Mouse (Mus musculus) midbrain, embryonic 13.5 days (tissue): Measurements from ENCODE around the gene Rexo1. TPM values are rescaled to one million over a fixed set of nuclear protein-coding genes. Genes with fewer than 3 reads are reported as not detected.

Experiments used
- ATAC-seq: fragments of 200-750 bp; cut with Nextera tagmentation; 2 replicates; pipeline ENCODE4 v1.8.0; 2017; ENCODE audit warnings: mild to moderate bottlenecking, moderate TSS enrichment, moderate library complexity
- H3K27ac ChIP-seq: fragments of 300-500 bp; sonication (generic); 2 replicates; pipeline ENCODE4 v1.5.1; 2015; ENCODE audit warnings: inconsistent platforms, mild to moderate bottlenecking, moderate library complexity
- H3K27me3 ChIP-seq: fragments of 300-500 bp; sonication (generic); 2 replicates; pipeline ENCODE4 v1.6.1; 2015; ENCODE audit warnings: mild to moderate bottlenecking, inconsistent platforms
- H3K36me3 ChIP-seq: fragments of 300-500 bp; sonication (generic); 2 replicates; pipeline ENCODE4 v1.6.1; 2015; ENCODE audit warnings: mild to moderate bottlenecking, inconsistent platforms
- H3K4me1 ChIP-seq: fragments of 300-500 bp; sonication (generic); replicated peaks from 2 replicates; pipeline ENCODE4 v1.6.1; 2015; ENCODE audit warnings: inconsistent platforms
- H3K4me2 ChIP-seq: fragments of 300-500 bp; sonication (generic); replicated peaks from 2 replicates; pipeline ENCODE4 v1.6.1; 2015; ENCODE audit warnings: moderate library complexity, mild to moderate bottlenecking, inconsistent platforms
- H3K4me3 ChIP-seq: fragments of 300-500 bp; sonication (generic); replicated peaks from 2 replicates; pipeline ENCODE4 v1.5.1; 2015; ENCODE audit warnings: mild to moderate bottlenecking, inconsistent platforms
- H3K9ac ChIP-seq: fragments of 300-500 bp; sonication (generic); replicated peaks from 2 replicates; pipeline ENCODE4 v1.6.1; 2015; ENCODE audit warnings: mild to moderate bottlenecking, inconsistent platforms
- H3K9me3 ChIP-seq: fragments of 300-500 bp; sonication (generic); 2 replicates; pipeline ENCODE4 v1.6.1; 2016; ENCODE audit warnings: mild to moderate bottlenecking, inconsistent platforms
- WGBS: fragments of 180-500 bp; shearing (Covaris S2); methylation state at CpG from one replicate; pipeline ENCODE4 v1.1.7; 2015; 5-methylcytosine and 5-hydroxymethylcytosine counted together
- polyA plus RNA-seq: library from polyadenylated mRNA; unstranded; fragments of >200 nt; fragmentation: Nextera tagmentation; extraction: Ambion mirVana; gene quantifications from 2 replicates; pipeline ENCODE4 v1.2.1, GENCODE M21; 2015

Gene Rexo1
- polyA plus RNA-seq, 1 experiment from 2014 or later: 32.6 TPM

DNA sequence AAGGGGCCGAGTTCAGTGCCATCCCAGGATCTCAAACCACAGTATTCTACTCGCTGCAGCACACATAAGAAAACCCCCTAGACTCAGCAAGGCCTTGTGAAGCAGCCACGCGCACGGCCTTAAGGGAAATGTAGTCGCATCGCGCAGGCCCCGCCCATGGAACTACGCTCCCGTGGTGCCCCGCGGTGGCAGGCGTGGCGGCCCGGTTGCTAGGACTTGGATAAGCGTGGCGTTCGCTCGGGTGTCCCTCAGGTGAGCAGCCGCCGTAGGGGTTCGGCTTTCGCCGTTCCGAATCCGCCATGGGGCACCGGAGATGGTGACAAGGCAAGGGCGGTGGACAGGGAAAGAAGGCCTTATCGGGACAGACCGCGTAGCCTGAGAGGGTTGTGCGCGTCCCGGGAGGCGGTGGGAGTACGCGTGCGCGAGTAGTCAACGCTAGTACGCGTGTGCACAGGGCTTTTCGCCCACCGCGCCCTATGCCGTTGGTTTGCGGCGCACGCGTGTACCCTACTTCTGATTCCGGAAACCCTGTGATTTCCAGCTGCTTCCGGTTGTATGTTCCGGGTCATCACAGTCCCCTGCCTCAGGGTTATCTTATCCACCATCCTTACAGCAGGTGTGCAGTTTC is 41.5 kb upstream of the Rexo1 start, which contains the start of the genes Scamp4 and Adat3:
Scamp4 (plus strand) TSS at position 175 of the 628 bp plus-strand sequence.
Adat3 (plus strand) TSS at position 183 of the 628 bp plus-strand sequence.
- H3K9me3 ChIP-seq: no peaks in the 10 kb centered on the region
- ATAC-seq: peak; percentile 96

DNA sequence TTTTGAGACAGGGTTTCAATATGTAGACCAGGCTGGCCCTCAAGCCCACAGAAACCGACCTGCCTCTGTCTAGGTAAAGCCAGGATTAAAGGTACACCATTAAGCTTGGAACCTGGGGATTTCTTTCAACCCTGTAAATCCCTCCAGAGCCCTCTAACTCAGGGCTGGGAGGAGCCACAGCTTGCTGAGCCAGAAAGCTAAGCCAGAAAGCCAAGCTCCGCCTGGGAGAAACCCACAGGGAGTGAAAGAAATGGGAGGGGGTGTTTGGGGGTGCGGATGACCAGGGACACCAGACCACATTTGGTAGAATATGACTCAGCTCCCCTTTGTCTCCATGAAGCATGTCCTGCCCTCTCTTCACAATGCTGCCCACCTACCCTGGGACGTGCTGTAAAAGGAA is 35.0 kb upstream of the Rexo1 start:
- H3K27me3 ChIP-seq: peaks cover 11% of the 10 kb centered on the region; the same call in 1 of the 2 replicates
- H3K9ac ChIP-seq: no peak overlapping the region
- no peak overlapping the region for H3K4me2 ChIP-seq
- no peaks in the 10 kb centered on the region for H3K4me1 ChIP-seq
- H3K4me3 ChIP-seq: no peak overlapping the region
- no peaks in the 10 kb centered on the region for H3K36me3 ChIP-seq
- H3K27ac ChIP-seq: no peak overlapping the region
- H3K9me3 ChIP-seq: no peaks in the 10 kb centered on the region
- ATAC-seq: no peak
- WGBS: 47% methylated on average over 4 of the region's 4 CpGs

More for the DNA sequence above, 41.5 kb upstream of the Rexo1 start, which contains the start of the genes Scamp4 and Adat3:
- Histone ChIP-seq H3K4me1 (peaks cover 20% of the 10 kb centered on the region), H3K27me3 (no peaks in the 10 kb centered on the region), H3K4me2 (peak within 1 kb of the TSS; percentile 96), H3K36me3 (peaks cover 18% of the 10 kb centered on the region), H3K9ac (peak within 1 kb of the TSS; percentile 78), H3K27ac (peak within 1 kb of the TSS; percentile 90), H3K4me3 (peak within 1 kb of the TSS; percentile 69)
- under 1% methylated on average over 54 of the region's 54 CpGs for WGBS

DNA sequence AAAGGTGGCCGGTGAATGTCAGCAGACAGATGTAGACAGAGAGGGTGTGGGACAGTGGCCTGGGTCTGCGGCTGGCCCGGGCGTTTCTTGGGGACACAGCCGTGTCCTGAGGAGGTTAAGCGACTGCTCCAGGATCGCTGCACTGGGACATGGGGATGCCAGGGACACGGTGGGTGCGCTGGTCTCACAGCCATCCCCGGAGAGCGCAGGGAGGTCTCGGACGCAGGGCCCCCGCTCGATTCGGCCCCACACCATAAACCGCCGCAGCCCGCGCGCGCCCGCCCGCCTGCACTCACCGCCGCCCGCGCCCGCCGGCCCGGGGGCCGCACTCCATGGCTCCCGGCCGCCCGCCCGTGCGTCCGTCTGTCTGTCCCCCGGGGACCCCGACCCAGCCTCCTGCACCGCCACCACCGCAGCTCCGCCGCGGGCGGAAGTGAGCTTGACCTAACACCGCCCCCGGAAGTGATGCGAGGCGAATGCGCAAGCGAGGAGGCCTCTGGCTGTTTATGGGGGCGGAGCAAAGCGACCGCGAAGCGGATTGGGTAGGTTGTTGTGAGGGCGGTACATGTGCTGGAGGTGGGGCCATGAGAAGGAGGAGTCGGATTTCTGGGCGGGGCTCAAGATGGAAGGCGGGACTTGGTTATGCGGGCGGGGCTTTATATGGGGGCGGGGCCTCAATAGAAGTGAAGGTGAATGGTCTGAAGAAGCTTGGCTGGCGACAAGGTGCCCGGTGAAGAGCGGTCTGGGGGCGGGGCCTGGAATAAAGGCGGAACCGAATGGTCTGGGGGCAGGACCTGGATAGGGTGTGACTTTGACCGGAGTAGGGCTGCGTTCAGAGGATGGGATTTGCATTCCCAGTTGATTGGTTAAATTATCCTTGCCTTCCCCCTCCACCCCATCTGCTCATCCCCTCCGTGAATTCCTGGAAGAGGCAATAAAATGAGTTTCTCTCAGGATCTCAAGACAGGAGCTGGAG is 28.8 kb upstream of the Rexo1 start, which contains the start of gene Abhd17a:
Abhd17a (minus strand) TSS at position 463 of the 976 bp plus-strand sequence.
- H3K4me2 ChIP-seq: peak within 1 kb of the TSS; percentile 100
- peak within 1 kb of the TSS; percentile 91 for H3K4me3 ChIP-seq
- ATAC-seq: peak; percentile 96
- H3K27ac ChIP-seq: peak within 1 kb of the TSS; percentile 65; the same call in 1 of the 2 replicates
- H3K36me3 ChIP-seq: peaks cover 16% of the 10 kb centered on the region
- WGBS: under 1% methylated on average over 70 of the region's 73 CpGs
- H3K9me3 ChIP-seq: no peaks in the 10 kb centered on the region
- peaks cover 35% of the 10 kb centered on the region for H3K4me1 ChIP-seq
- H3K27me3 ChIP-seq: no peaks in the 10 kb centered on the region
- peak within 1 kb of the TSS; percentile 98 for H3K9ac ChIP-seq

DNA sequence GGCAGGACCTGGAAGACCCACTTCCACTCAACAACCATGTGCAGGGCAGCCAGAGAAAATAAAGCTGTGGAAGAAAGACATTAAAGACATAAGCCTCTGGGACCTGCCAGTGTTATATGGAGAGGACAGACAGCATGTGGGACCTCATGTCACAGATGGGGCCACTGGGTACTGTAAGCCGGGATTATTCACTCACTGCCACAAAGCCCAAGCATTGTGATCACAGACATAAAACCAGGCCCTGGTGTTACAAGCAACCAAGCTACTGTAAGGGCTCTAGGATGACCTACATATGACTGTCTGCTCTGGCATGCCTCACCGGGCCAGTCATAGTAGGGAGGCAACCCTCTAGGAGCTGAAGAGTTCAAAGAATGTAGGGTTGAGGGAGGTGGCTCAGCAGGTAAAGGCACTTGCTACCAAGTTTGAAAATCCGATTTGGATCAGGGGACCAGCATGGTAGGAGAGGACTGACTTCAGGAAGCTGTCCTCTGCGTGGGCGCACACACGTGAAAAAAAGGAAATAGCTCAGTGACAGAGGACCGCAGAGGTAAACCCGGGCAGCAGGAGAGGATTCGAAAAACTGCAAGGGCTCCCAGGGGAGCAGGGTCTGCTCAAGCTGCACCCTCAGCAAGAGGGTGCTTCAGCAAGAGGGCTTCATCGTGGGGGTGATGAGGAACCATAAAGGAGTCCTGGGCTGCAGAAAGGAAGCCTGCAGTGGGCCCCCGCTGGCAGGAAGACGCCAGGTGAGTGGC is 27.9 kb upstream of the Rexo1 start:
- no peak for ATAC-seq
- peak overlapping the region; percentile 98 for H3K9ac ChIP-seq

DNA sequence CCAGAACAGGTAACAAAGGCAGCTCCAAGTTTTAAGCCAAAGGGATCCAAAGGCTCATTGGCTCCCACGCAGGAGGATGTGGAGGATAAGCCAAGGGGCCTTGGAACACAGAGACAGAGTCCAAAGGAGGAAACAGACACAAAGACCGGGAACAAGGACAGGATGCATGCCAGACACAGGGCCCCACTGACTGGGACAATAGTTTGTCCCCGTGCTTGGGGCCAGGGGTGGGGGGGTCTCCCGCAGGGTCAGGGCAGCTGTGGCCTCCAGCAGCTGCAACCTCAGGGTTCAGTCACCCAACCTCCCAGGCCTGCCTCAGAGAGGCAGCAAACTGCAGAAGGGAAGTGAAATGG is 25.9 kb upstream of the Rexo1 start:
- Histone ChIP-seq H3K9ac (no peak overlapping the region), H3K4me2 (no peak overlapping the region), H3K4me1 (peaks cover 37% of the 10 kb centered on the region), H3K9me3 (no peaks in the 10 kb centered on the region), H3K4me3 (no peak overlapping the region), H3K36me3 (peaks cover 38% of the 10 kb centered on the region), H3K27me3 (no peaks in the 10 kb centered on the region), H3K27ac (no peak overlapping the region)
- WGBS: 44% methylated on average over 4 of the region's 4 CpGs
- ATAC-seq: no peak

More for the DNA sequence above, 27.9 kb upstream of the Rexo1 start:
- WGBS: 21% methylated on average over 12 of the region's 12 CpGs
- Histone ChIP-seq H3K4me3 (peak overlapping the region; percentile 91), H3K36me3 (peaks cover 23% of the 10 kb centered on the region), H3K4me2 (peak overlapping the region; percentile 100), H3K27me3 (no peaks in the 10 kb centered on the region), H3K4me1 (peaks cover 37% of the 10 kb centered on the region), H3K27ac (peak overlapping the region; percentile 65; the same call in 1 of the 2 replicates), H3K9me3 (no peaks in the 10 kb centered on the region)

DNA sequence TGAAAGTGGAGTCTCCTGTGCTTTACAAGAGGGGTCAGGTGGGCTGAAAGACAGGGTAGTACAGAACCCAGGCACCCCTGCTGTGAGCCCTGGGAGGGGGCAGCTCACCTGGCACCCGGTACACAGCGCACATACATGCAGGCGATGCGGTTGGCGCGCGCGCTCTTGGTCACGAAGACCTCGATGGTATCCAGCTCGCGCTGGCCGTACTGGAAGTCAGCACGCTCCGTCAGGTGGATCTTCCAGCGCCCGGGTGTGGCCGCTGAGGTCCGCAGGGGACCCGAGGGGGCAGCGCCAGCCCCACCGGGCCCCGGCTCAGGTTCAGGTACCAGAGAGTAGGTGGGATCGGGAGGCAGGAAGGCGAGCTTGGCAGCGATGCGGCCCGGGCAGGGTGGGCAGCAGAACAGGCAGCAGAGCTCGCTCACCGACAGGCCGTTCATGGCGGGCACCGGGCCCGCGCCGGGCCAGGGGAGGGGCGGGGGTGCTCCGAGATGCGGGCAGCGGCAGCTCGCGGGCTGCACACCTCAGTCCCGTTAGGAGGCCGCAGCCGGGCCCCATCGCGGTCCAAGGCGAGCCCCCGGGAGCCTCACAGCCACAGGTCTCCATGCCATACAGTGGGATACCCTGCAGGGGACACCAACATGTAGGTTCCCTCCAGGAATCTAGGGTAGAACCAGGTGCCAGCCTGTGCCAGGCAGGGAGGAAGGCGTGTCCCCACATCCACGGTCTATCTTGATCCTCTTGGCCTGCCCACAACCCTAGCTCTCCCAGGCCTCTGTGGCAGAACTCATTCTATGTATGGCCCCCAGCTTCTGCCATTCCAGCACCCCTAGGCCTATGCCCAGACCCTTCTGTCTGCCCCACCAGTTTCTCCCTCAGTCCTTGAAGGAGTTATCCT is 25.3 kb upstream of the Rexo1 start:
- ATAC-seq: no peak
- H3K9ac ChIP-seq: peak overlapping the region; percentile 10; the same call in 1 of the 2 replicates
- H3K27me3 ChIP-seq: no peaks in the 10 kb centered on the region
- H3K9me3 ChIP-seq: no peaks in the 10 kb centered on the region
- WGBS: 96% methylated on average over 40 of the region's 51 CpGs
- H3K36me3 ChIP-seq: peaks cover 38% of the 10 kb centered on the region
- H3K27ac ChIP-seq: peak overlapping the region; percentile 14; the same call in 1 of the 2 replicates
- H3K4me1 ChIP-seq: peaks cover 37% of the 10 kb centered on the region
- H3K4me2 ChIP-seq: no peak overlapping the region
- no peak overlapping the region for H3K4me3 ChIP-seq

DNA sequence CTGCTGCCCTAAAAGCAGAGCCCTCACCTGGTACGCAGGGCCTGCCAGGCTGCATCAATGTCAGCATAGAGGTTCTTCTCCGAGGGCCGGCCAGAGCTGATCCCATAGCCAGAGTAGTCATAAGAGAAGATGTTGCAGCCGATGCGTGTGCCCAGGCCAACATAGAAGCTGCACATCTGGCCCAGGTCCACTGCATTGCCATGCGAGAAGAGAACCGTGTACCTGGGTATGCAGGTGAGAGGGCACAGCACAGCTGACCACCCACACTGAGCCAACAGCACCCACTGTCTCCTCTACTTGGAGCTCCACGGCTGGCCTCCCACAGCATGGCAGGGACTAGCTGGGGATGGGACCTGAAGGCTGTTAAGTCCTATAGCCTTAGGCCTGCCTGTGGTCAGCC is 24.2 kb upstream of the Rexo1 start:
- H3K4me1 ChIP-seq: peaks cover 36% of the 10 kb centered on the region
- H3K9me3 ChIP-seq: no peaks in the 10 kb centered on the region
- H3K4me3 ChIP-seq: no peak overlapping the region
- H3K36me3 ChIP-seq: peaks cover 38% of the 10 kb centered on the region
- H3K27ac ChIP-seq: no peak overlapping the region
- peak overlapping the region; percentile 16; the same call in 1 of the 2 replicates for H3K9ac ChIP-seq
- ATAC-seq: no peak
- no peaks in the 10 kb centered on the region for H3K27me3 ChIP-seq
- WGBS: 97% methylated on average over 8 of the region's 8 CpGs
- H3K4me2 ChIP-seq: no peak overlapping the region

DNA sequence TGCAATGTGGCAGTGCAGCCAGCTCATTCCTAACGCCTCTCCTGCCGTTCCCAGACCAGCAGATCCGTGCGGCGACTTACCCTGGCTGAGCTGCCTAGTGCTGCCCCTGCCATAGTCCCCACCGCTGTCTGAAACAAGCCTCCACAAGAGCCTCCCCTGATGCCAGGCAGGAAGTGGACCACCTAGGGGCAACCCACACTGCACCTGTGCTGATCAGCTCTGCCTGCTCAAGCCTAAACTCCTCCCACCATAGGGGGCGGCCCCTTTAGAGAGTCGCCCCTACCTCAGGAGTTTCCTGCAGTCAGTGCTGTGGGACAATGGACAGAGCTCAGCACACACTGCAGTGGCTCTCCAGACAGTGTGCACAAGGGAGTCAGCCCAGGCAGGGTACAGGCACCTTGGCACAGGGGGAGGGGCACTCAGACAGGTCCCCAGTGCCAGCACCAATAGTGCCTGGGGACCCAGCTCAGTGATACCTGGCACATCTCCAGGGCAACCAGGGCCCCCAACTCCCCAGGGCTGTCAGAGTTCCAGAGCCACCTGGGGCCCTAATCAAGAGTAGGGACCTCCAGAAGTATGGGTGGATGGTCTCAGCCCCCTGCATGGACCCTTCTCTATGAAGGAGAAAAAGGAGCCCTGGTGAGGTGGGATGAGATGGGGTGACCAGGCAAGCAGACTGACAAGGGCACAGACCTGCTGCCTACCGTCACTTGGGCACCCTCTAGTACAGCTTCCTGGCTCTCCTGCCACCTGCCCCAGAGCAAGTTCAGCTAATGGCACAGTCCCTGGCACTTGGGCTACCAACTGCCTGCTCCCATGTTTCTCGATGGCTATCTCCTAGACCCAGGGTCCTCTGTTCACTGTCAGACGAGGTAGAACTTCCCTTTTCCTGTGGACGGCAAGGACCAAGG is 23.5 kb upstream of the Rexo1 start:
- H3K27me3 ChIP-seq: no peaks in the 10 kb centered on the region
- H3K36me3 ChIP-seq: peaks cover 38% of the 10 kb centered on the region
- H3K4me2 ChIP-seq: no peak overlapping the region
- no peaks in the 10 kb centered on the region for H3K9me3 ChIP-seq
- peaks cover 35% of the 10 kb centered on the region for H3K4me1 ChIP-seq
- 0 out of 2 replicates have a peak overlapping the region, but pooled peaks have one; percentile 16 for H3K9ac ChIP-seq
- no peak; the same call in 1 of the 2 replicates for ATAC-seq
- no peak overlapping the region for H3K27ac ChIP-seq
- no peak overlapping the region for H3K4me3 ChIP-seq
- WGBS: 70% methylated on average over 12 of the region's 12 CpGs

DNA sequence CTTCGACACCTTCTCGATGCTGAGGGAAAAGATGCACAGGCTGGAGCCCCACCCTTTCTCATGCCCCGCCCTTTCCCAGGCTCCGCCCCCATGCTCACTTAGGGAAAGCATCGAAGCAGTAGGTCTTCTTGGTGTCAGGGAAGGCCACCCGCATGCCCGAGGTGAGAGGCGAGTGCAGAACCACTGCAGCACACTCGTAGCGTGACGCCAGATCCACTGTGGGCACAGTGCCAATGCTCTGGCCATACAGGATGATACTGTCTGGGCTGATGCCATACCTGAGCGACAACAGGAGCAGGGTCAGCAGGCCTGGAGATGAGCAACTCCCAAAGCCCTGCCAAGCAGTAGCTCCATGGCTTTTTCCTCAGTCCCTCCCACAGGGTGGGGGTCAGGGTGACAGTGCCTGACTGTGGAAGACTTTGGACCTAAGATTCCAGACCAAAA is 22.7 kb upstream of the Rexo1 start:
- no peak for ATAC-seq
- Histone ChIP-seq H3K9me3 (no peaks in the 10 kb centered on the region), H3K27me3 (no peaks in the 10 kb centered on the region), H3K4me3 (no peak overlapping the region), H3K36me3 (peaks cover 38% of the 10 kb centered on the region), H3K4me1 (peaks cover 30% of the 10 kb centered on the region), H3K4me2 (no peak overlapping the region), H3K27ac (no peak overlapping the region), H3K9ac (no peak overlapping the region)
- WGBS: 72% methylated on average over 12 of the region's 12 CpGs

DNA sequence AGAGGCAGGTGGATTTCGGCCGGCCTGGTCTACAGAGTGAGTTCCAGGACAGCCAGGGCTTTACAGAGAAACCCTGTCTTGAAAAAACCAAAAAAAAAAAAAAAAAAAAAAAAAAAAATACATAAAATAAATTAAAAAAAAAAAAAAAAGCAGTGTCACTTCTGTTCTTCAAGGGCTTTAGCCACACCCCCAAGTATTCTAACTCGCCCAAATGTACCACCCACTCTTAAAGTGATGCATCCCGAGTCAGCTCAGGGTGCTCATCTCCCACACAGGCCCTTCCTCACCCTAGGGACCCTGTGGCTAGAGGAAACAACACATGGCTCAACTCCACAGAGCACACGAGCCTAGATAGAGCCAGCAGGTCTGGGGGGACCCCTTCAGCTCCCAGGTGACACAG is 21.7 kb upstream of the Rexo1 start:
- Histone ChIP-seq H3K36me3 (peaks cover 38% of the 10 kb centered on the region), H3K4me2 (no peak overlapping the region), H3K9ac (no peak overlapping the region), H3K9me3 (no peaks in the 10 kb centered on the region), H3K4me1 (peaks cover 30% of the 10 kb centered on the region), H3K27me3 (no peaks in the 10 kb centered on the region), H3K27ac (no peak overlapping the region), H3K4me3 (no peak overlapping the region)
- WGBS: 90% methylated on average over 5 of the region's 5 CpGs
- no peak for ATAC-seq
